ENCODE assay signal across 9 mouse cellular contexts in genomic region chr10:10408166-10408565, GRCm38 (mm10).
DNase-seq lines count a peak whose midpoint lies in the region; ATAC-seq lines count a peak whose summit lies in the region.
"Had no signal": no experiment of that assay in that cellular context is flagged by ENCODE, and none has a peak within 500 bp of the region (broad histone marks: within the 10 kb centered on the region; RNA-seq: fewer than 3 reads in every experiment).

No protein-coding gene starts in this region.

- H3K27me3 ChIP-seq in hindbrain, embryonic 12.5 days = no peaks in the 10 kb centered on the region
- no peaks in the 10 kb centered on the region for H3K27me3 ChIP-seq in midbrain, embryonic 16.5 days (ENCODE audit: control insufficient read depth, insufficient read depth, low read depth, low read length)
- H3K27me3 ChIP-seq: embryonic facial prominence, embryonic 15.5 days had no signal

- H3K4me2 ChIP-seq in hindbrain, embryonic 12.5 days (replicated peaks) = no peak overlapping the region
- no peak overlapping the region for H3K4me2 ChIP-seq in midbrain, embryonic 16.5 days (ENCODE audit: low read length)
- H3K4me2 ChIP-seq: embryonic facial prominence, embryonic 15.5 days had no signal

- peak; percentile 27 for DNase-seq in layer of hippocampus, adult 11-12 months (ENCODE audit: low spot score)
- no peak for DNase-seq in layer of hippocampus, postnatal 36 days
- DNase-seq in MN1 (ENCODE audit: low spot score) = peak; percentile 81
- peak; percentile 3 for DNase-seq in c-Kit-positive CD71-positive TER-119-positive erythroid progenitor cells, embryonic 14.5 days (ENCODE audit: low spot score)
- DNase-seq in spleen, postnatal 36 days (ENCODE audit: low spot score in 2 of 2) = no peak
- no peak for DNase-seq in gastrocnemius, postnatal 10 days

- no peaks in the 10 kb centered on the region for H3K4me1 ChIP-seq in hindbrain, embryonic 12.5 days
- no peaks in the 10 kb centered on the region for H3K4me1 ChIP-seq in midbrain, embryonic 16.5 days (ENCODE audit: control insufficient read depth, insufficient read depth, low read length)
- H3K4me1 ChIP-seq: embryonic facial prominence, embryonic 15.5 days had no signal

- H3K4me3 ChIP-seq in hindbrain, embryonic 12.5 days = no peak overlapping the region
- no peak overlapping the region for H3K4me3 ChIP-seq in midbrain, embryonic 16.5 days (ENCODE audit: low read depth, low read length)
- H3K4me3 ChIP-seq: embryonic facial prominence, embryonic 15.5 days had no signal

- H3K27ac ChIP-seq in hindbrain, embryonic 12.5 days = no peak overlapping the region
- H3K27ac ChIP-seq in midbrain, embryonic 16.5 days (ENCODE audit: low read length) = no peak overlapping the region
- H3K27ac ChIP-seq: embryonic facial prominence, embryonic 15.5 days had no signal

- no peak overlapping the region for H3K9ac ChIP-seq in hindbrain, embryonic 12.5 days
- no peak overlapping the region for H3K9ac ChIP-seq in midbrain, embryonic 16.5 days (ENCODE audit: low read depth, low read length)
- H3K9ac ChIP-seq: embryonic facial prominence, embryonic 15.5 days had no signal

- 60% methylated on average over 3 of the region's 3 CpGs for WGBS in hindbrain, embryonic 12.5 days
- WGBS in midbrain, embryonic 16.5 days = 47% methylated on average over 3 of the region's 3 CpGs

- no peaks in the 10 kb centered on the region for H3K36me3 ChIP-seq in hindbrain, embryonic 12.5 days
- H3K36me3 ChIP-seq in midbrain, embryonic 16.5 days (ENCODE audit: control insufficient read depth, insufficient read depth, low read length) = no peaks in the 10 kb centered on the region
- H3K36me3 ChIP-seq: embryonic facial prominence, embryonic 15.5 days had no signal

- H3K9me3 ChIP-seq in hindbrain, embryonic 12.5 days (replicated peaks) = no peaks in the 10 kb centered on the region
- H3K9me3 ChIP-seq in midbrain, embryonic 16.5 days (replicated peaks; ENCODE audit: control insufficient read depth, low read length, poor library complexity, severe bottlenecking) = no peaks in the 10 kb centered on the region
- H3K9me3 ChIP-seq: embryonic facial prominence, embryonic 15.5 days had no signal

- ATAC-seq in hindbrain, embryonic 12.5 days (ENCODE audit: low FRiP score) = peak; percentile 40; the same call in 1 of the 2 replicates
- peak; percentile 98 for ATAC-seq in midbrain, embryonic 16.5 days

Comparison
In these comparisons a context has a peak if more than half of its experiments do, and no peak if none do; other contexts are left out.
1. DNase-seq: peak in layer of hippocampus, adult 11-12 months (single experiment), MN1 (single experiment) and c-Kit-positive CD71-positive TER-119-positive erythroid progenitor cells, embryonic 14.5 days (single experiment); none in layer of hippocampus, postnatal 36 days (0 of 2), spleen, postnatal 36 days (0 of 2) and gastrocnemius, postnatal 10 days (single experiment).